Mouse (Mus musculus) ovary, adult 18-20 months (tissue): ENCODE results near the gene Glod4.

Experiments used
- DNase-seq: peaks from one replicate; pipeline ENCODE4 v3.0.0; 2022; ENCODE audit warnings: low spot score, mixed read lengths

Gene Glod4

GRCm38 (mm10) chr11:76146187-76147010 lies 97.1 kb downstream of the Glod4 start:
- DNase-seq = no peak

GRCm38 (mm10) chr11:76145169-76145568 lies 98.4 kb downstream of the Glod4 start:
- DNase-seq = no peak

- no peak for DNase-seq
Observed at GRCm38 (mm10) chr11:76144386-76144785, 99.1 kb downstream of the Glod4 start.

GRCm38 (mm10) chr11:76137996-76138395 lies 105.5 kb downstream of the Glod4 start:
- DNase-seq = no peak

- no peak for DNase-seq
Observed at GRCm38 (mm10) chr11:76135641-76136437, 107.7 kb downstream of the Glod4 start.

- DNase-seq = no peak
Observed at GRCm38 (mm10) chr11:76130859-76131258, 112.7 kb downstream of the Glod4 start.

GRCm38 (mm10) chr11:76125386-76125785 lies 118.1 kb downstream of the Glod4 start:
- no peak for DNase-seq

GRCm38 (mm10) chr11:76123517-76123916 lies 120.0 kb downstream of the Glod4 start:
- DNase-seq = no peak

- DNase-seq = no peak
Observed at GRCm38 (mm10) chr11:76122571-76122970, 121.0 kb downstream of the Glod4 start.

- no peak for DNase-seq
Observed at GRCm38 (mm10) chr11:76121086-76121485, 122.4 kb downstream of the Glod4 start.

- no peak for DNase-seq
Observed at GRCm38 (mm10) chr11:76120407-76120901, 123.1 kb downstream of the Glod4 start.

- DNase-seq = no peak
Observed at GRCm38 (mm10) chr11:76110416-76110815, 133.1 kb downstream of the Glod4 start.

GRCm38 (mm10) chr11:76106551-76107496 lies 136.7 kb downstream of the Glod4 start:
- DNase-seq = no peak

- no peak for DNase-seq
Observed at GRCm38 (mm10) chr11:76101154-76101553, 142.4 kb downstream of the Glod4 start.

- DNase-seq = peak; percentile 29
Observed at GRCm38 (mm10) chr11:76099193-76099975, 144.1 kb downstream of the Glod4 start.

GRCm38 (mm10) chr11:76093610-76094009 lies 149.9 kb downstream of the Glod4 start:
- DNase-seq = no peak

- DNase-seq = peak; percentile 40
Observed at GRCm38 (mm10) chr11:76089776-76090175, 153.7 kb downstream of the Glod4 start.

GRCm38 (mm10) chr11:76088506-76088905 lies 155.0 kb downstream of the Glod4 start:
- DNase-seq = no peak

GRCm38 (mm10) chr11:76085898-76086591 lies 157.5 kb downstream of the Glod4 start:
- DNase-seq = no peak

GRCm38 (mm10) chr11:76084943-76085342 lies 158.6 kb downstream of the Glod4 start:
- no peak for DNase-seq
